Mouse (Mus musculus) monocyte, adult 2 months (primary cell): ENCODE data around the gene Efcab1.

ENCODE experiments used
- DNase-seq, 2 experiments: peaks; one replicate each; pipeline ENCODE4 v3.0.0; 2022; ENCODE audit warnings: low spot score in 2 of 2, low read depth in 1 of 2

Efcab1 gene

GRCm38 (mm10) chr16:14992461-14993107, 86.2 kb downstream of the Efcab1 start:
- DNase-seq: no peak

GRCm38 (mm10) chr16:15014724-15015123, 108.3 kb downstream of the Efcab1 start:
- DNase-seq: no peak
